Mouse (Mus musculus): ENCODE data around the gene Map1b. TPM values are rescaled to one million over a fixed set of nuclear protein-coding genes. Genes with fewer than 3 reads are reported as not detected.

Map1b gene
- total RNA-seq, 2 experiments from 2014 or later, result 620 to 712 TPM

DNA sequence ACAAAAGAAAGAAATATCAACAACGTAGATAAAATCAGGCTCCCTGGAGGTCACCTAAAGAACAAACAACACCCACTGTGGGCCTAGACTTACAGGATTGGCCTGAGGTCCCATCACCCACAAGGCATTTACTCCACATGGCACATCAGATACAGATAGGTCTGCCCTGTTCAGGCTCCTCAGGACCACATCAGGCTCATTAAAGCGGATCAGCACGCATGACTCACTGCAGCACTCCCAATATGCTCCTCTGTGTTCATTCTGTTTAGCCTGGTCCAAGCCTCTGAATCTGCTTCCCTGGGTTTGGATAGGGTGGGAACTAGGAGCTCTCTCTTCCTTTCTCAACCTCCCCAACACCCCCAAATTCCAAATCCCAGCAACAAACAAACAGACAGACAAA, 63.9 kb downstream of the Map1b start:
- DNase-seq (ENCODE audit: extremely low spot score in 1 of 2, low spot score in 1 of 2), result no peak

DNA sequence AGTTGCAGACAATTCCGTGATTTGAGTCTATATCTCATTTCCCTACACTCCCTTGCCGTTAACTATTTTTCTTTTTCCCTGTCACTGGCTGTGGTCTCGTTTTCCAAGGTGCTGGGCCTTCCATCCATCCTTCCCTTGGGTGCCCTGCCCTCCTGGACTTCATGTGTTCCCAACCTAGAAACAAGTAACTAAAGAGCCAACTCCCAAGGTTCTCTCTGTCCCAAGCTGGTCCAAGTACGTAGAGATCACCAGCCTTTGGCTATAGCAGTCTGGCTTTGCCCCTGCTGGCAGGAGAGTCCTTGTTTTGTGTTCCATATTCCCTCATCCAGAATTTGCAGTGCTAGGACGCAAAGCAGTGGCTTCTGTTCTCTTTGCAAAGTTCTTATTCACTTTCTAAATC, 65.1 kb downstream of the Map1b start:
- no peak for DNase-seq (ENCODE audit: extremely low spot score in 1 of 2, low spot score in 1 of 2)

DNA sequence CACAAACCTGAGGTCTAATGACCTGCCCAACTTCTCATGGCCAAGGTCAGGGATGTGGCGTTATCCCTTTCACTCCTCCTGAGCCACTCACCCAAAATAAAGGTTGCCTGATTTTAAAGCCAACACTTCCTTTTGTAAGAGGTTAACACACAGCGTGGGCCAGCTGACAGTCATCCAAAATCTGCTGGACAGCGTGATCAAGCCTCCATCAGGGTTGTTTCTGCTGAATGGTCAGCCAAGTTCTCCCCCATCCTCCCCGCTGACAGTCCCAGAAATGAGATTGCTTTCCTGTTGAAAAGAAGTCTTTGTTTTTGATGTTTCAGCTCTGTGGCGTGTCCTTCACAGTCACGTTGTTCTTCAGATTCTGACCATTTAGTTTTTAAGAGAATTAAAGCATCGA, 65.6 kb downstream of the Map1b start:
- DNase-seq (ENCODE audit: extremely low spot score in 1 of 2, low spot score in 1 of 2), result no peak

DNA sequence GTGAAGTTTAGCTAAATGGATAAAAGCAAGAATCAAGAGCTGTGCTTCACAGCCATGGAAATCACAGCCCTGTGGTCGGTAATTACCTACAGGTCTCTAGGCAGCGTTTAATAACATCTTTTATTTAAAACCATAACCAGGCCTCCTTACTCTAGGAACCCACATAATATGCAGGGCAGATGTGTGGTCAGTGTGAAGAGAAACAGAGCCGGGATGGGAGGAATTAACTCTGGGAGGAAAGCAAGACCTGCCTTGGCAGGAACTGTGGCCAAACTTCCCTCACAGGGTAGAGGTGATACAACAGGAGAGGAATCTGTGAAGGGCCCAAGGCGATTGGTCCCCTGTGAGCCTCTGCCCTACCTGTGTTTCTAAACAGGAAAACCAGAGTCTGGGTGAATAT, 66.8 kb downstream of the Map1b start:
- DNase-seq (ENCODE audit: extremely low spot score in 1 of 2, low spot score in 1 of 2), result no peak

DNA sequence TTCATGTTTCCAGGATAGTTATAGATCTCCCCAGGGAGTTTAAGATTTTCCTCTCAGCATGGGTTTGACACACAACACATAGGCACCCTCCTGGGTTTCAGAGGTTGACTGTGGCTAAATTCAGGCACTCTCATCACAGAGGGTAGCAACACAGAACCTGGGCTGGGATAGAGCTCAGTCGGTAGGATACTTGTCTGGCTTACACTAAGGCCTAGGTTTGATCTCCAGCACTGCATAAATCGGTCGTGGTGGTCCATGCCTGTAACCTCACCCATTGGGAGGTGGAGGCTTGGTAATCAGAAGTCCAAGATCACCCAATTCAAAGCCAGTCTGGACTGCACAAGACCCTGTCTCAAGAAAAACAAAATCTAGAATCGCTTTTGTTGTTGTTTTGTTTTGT, 68.1 kb downstream of the Map1b start:
- DNase-seq (ENCODE audit: extremely low spot score in 1 of 2, low spot score in 1 of 2), result no peak

DNA sequence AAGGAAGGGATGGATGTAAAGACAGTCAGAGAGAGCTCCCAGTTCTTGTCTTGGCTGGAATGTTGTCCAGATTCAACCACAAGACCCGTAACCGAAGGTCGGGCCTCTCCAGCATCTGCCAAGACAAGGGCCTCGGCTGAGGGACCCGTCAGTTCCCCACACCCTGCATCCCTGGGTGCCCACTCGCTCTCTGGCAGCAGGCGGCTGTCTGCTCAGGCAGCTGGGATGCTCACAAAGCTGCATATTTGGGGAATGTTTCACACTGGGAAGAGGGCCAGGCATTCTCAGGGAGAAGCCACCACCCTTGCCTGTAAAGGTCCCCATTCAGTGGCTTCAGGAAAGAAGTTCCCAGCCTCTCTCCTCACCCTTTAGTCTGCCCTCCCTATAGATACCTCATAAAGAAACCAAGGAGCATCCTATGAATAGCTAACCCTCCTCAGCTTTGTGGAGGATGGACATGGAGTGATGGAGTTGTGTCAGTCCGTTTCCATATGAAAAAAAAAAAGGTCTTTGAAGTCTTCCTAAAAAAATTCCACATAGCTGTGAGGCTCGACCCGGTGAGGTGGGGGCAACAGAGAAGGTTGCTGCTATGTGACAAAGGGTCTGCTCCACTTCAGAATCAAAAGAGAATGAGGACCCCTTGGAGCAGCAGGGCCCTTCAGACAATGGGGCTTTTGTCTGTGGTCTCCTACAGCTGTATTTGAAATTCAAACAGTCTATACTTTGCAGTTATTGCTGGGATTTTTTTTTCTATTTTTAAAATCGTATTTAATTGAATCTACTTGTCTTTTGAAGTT, 68.7 kb downstream of the Map1b start:
- DNase-seq (ENCODE audit: extremely low spot score in 1 of 2, low spot score in 1 of 2), result peak in 1 of 2 experiments; percentile 49

DNA sequence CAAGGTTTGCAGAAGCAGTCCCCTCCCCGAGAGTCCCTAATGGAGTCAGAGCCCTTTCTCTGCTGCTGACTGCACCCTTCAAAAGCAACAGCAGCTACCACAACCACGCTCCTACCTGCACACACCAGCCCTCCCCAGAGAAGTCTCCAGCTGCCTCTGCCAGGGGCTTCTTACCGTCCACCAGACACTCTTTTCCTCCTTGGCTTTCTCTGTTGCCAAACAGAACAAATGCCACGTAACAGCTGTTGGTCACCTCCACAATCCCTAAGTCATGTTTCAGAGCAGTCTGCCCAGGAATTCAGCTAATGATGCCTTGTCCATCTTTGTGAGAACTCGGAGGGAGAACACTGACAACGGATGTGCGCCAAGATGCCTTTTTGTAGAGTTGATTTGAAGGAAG, 69.3 kb downstream of the Map1b start:
- DNase-seq (ENCODE audit: extremely low spot score in 1 of 2, low spot score in 1 of 2), result no peak

DNA sequence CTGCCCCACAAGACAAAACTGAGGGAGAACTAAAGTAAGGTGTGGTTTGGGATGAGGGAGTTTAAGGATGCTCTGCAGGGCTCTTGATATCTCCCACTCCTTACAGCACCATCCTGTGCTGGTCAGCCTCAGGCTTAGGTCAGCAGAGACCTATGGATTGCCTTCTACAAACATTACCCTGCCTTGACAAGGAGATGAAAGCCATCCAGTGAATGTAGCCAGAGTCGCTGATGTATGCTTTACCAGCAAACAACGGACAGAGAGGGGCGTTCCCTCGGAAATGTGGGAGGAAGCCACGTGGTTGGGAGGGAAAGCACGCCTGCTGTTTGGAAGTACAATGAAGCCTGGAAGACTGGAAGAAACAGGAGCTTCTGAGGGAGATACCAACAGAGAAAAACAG, 71.5 kb downstream of the Map1b start:
- no peak for DNase-seq (ENCODE audit: extremely low spot score in 1 of 2, low spot score in 1 of 2)

DNA sequence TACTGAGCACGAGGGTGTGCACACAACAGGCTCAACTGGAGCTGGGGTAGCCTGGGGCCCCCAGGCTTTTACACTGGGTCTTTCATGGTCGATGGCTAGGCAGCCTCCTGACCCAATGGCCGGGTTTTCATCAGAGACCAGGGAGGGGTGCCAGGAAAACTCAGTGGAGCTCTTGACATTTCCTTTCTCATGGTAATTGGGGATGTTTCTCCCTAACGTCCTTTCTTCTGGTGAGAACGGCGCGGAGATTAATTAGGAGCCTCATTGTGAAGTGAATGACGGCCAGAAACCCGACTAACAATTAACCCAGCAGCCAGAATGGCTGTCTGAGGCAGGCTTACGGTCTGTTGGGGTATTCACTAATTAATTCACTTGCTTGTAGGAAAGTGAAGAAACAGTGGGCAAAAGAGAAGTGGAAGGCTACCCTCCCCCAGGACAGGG, 71.9 kb downstream of the Map1b start:
- DNase-seq (ENCODE audit: extremely low spot score in 1 of 2, low spot score in 1 of 2), result no peak

DNA sequence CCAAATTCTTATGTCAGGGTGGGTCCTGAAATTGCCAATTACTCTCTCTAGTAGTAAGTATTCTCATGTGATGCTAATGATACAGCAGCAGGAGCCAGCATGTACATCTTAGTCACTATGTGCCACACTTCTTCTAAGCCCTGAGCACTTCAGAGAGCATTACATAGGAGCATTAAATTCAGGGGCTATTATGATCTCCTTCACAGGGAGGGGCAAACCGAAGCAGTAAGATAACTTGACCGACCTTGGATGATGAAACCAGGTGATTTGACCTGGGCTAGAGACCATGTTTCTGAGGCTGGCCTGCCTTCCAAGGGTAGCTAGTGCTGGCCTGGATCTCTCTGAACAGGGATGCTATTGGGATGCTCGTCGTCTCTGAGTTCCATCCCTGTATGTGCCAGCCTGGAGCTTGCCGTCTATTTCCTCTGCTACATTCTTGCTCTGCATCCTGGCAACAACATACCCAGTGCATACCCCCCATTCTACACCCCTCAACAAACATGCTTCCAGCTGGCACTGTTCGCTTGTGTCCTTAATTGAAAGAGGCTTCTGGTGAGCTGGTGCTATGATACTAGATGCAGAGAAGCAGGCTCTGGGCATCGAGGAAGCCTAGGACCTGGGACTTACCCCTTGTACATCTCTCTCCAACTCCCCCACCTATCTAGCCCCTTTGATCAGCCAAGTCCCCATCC, 72.7 kb downstream of the Map1b start:
- no peak for DNase-seq (ENCODE audit: extremely low spot score in 1 of 2, low spot score in 1 of 2)

DNA sequence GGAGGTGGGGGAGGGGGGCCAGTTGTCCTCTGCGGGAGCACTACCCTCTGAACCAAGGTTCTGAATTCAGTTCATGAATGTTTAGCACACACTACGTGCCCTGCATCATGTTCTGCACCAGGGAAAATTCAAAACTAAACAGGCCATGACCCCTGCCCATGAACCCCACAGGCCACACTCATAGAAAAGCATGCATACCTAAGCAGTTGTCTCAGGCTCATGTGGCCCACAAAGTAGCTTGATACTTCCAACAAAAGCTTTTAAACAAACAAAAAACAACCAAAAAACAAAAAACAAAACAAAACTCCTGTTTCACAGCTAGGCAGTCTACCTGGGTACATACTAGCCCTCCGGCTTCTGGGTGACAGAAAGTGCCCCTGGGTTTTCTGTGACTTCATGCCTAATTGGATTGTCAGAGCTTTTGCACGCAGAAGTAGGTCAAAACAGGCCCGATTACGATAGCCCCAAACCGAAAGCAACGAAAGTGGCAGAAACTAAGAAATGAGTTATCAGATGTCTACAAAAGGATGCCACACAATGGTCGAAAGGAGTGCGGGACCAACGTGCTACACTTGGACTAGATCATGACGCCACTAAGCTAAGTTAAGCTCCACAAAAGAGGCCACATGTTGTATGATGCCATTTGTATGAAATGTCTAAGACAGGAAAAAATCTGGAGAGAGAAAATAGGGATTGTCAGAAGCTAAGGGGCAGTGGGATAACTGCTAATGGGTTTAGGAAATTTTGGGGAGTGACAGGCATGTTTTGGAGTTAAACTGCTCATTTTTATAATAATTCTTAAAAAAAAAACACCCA, 73.7 kb downstream of the Map1b start:
- DNase-seq (ENCODE audit: extremely low spot score in 1 of 2, low spot score in 1 of 2), result no peak

DNA sequence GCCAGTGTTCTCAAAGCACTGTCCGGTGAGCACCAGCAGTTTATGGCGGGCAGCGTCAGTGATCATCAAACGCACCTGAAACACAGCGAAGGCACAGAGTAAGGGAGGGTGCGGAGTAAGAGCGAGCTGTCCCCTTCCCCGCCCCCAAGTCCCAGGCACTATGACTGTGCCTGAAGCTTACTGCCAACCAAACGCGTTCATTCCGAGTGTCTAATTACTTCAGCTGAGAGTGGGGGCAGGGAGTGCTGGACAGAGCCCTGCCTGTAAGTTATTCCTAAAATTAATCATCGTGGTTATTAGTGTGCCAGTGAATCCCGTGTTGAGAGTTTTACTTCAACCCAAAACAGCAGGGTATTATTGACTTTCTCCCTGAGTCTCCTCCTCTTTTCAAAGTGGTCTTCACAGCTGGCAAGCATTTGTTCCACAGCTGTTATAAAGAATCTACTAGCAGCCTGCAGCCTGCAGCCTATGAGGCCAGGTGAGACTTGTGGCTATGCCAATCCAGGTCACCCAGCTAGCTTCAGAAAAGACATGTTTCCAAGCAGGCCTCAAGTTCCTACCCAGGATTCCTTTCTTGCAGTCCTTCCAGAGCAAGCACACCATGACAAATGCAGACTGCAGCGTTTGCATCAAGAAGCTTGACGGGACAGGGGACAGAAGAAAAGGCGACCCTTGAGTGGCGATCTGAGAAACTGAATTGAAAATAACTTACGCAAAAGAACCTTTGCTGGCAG, 74.5 kb downstream of the Map1b start:
- no peak for DNase-seq (ENCODE audit: extremely low spot score in 1 of 2, low spot score in 1 of 2)

DNA sequence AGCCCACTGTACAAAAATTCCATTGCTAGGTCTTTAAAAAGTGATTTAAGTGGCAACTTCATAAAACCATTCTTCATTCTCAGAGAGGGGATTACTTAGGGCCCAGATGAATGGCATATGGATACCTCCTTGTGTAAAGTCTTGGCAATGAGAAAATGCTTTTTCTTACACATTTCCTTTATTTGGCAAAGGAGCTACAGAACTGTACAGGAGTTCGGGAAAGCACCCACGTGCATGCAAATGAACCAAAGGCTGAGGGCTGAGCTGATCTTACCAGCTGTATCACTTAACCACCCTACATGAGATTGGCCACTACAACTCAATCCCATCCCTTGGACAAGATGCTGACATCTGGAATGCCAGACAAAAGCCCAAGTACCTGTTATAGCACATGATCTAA, 76.1 kb downstream of the Map1b start:
- DNase-seq (ENCODE audit: extremely low spot score in 1 of 2, low spot score in 1 of 2), result no peak

DNA sequence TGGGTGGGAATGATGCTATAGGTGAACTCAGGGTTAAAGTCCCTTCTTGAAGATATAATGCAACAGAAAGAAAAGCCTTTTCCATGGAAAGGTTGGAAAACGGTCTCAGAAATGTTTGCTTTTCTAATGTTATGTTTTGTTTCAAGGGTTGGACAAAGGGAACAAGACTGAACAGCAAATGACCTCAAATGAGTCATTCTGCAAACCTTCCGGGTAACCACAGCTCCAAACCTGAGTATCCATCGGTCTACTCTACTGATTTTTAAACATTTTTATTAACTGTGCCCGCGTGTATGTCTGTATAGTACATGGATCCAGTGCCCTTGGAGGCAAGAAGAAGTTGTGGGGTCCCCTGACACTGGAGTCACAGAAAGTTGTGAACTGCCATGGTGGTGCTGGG, 77.0 kb downstream of the Map1b start:
- DNase-seq (ENCODE audit: extremely low spot score in 1 of 2, low spot score in 1 of 2), result no peak

DNA sequence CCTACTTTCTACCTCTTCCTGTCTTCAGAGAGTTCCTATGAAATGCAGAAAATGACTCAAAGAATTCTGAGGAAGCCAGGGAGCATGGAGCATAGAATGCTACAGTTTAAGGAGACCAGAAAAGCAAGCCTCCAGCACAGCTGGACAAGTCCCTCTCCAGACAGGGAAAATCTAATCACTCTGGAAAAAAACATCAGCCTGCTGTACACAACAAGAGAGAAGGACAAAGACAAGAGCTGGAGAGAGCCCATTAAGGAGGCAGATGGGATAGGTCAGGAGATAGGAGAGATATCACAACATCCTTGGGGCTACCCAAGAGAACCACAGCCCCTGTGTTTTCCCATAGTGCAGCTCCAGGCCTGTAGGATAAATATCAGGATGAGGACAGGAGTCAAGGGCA, 79.3 kb downstream of the Map1b start:
- no peak for DNase-seq (ENCODE audit: extremely low spot score in 1 of 2, low spot score in 1 of 2)

DNA sequence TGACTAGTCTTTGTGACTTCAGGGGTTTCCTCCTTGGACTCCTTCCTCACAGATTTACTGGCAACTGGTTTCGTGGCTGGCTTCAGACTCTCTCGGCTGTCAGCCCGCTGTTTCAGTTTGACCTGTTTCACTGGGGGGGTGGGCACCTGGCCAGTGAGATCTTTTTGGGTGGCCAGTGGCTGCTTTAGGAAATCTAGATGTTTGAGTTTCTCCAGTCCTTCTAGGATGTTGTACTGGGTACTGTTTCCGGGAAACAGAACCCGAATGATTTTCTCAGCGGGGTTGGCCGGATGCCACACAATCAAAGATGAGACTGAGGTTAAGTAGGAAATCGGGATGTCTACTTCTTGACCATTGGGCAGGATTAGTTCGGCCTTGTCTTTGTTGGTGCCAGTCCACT, 81.8 kb downstream of the Map1b start:
- no peak for DNase-seq (ENCODE audit: extremely low spot score in 1 of 2, low spot score in 1 of 2)

DNA sequence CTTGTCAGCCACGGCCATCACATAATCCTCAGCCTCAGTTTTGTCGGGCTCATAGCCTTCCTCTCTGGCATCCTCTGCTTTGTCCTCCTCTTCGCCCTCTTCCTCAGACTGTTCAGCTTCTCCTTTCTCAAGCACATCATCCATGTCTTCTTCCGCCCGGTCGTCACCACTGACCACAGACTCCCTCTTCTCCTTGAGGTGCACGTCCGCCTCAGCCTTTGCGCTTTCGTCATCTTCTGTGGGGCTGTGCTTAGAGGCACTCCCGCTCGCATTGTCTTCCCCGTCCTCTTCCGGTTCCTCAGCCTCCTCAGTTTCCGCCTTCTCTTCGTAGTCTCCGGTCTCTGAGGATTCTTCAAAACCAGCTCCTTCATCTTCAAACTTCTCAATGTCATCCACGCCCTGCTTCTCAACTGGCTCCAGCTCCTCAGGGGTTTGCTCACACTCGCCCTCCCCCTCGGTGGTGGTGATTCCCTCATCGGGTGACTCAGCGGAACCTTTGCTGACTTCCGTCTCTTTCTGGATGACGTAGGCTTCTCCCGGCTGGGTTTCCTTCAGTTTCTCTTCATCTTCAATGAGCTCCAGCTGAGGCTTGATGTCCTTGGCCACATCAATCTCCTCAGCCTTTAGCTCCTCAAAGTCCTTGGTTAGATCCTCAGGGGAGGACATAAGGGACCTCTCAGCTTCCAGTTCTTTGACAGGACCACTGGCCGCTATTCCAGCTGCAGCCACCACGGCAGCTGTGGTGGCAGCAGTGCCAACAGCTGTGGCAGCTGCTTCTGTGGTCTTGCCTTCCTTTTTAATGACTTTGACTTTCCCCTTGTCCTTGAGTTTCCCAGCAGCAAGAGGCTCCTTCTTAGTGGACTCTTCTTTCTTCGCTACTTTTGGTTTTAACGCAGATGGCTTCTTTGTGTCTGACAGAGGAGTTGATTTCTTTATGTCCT, 83.0 kb downstream of the Map1b start:
- no peak for DNase-seq (ENCODE audit: extremely low spot score in 1 of 2, low spot score in 1 of 2)

DNA sequence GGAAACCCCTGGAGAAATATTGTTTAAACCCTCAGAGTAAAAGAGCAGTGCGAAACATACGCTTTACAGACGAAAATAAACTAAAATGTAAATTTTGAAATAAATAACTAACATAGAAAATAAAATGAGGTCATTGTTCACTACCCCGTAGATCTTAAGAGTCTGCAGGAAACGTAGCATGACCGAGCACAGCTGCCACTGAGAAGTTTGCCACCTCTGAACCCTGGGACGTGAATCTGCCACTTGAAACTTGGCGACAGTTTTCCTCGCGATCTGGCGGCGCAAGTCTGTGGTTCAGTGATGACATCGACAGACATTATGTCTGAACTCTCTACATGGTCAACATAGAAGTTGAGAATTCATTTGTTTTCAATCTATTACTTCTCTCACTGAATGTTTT, 92.8 kb downstream of the Map1b start:
- no peak for DNase-seq (ENCODE audit: extremely low spot score in 1 of 2, low spot score in 1 of 2)

DNA sequence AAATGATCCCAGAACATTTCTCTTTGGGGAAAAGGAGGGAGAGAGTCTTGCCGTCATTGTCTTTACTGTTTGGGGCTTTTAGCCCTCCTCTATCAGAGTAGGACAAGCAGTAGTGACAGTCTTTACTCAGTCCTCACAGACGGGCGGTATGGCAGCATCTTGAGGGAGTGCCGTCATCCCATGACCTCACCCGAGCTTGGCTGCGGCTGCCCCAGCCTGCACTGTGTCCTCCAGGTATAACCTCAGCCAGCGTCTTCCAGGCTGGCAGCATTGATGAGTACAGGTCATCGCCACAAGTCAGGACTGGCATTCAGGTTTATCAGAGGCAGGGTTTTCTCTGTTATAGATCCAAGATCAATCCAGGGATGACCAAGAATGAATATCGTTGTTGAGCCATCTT, 99.7 kb downstream of the Map1b start:
- DNase-seq (ENCODE audit: extremely low spot score in 1 of 2, low spot score in 1 of 2), result no peak

DNA sequence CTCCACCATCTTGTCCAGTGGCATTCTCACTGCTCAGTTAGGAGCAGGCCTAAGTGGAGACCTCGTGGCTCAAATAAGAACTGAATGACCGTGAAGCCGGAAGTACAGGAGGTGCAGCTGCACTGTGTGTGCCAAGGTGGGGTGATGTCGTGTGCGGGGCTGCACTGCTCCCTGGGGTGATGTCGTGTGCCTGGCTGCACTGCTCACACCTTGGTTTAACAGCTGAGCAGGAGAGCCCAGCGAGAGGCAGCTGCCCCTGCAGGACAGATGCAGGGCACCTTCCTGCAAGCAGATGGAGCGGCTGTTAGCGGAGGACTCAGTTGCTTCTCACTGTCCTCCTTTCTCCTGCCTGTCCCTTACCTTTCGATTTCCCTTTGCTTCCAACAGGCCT, 102.0 kb downstream of the Map1b start:
- no peak for DNase-seq (ENCODE audit: extremely low spot score in 1 of 2, low spot score in 1 of 2)

All from layer of hippocampus, postnatal 25 days (tissue).